Mouse (Mus musculus): ENCODE measurements at regions not wholly inside any gene's neighbourhood (a gene's known extent, or its start where the extent isn't known, plus 50 kb on each side); places are given as distances from the start of the nearest gene placed in this dataset.

- DNase-seq = no peak
Measured at GRCm38 (mm10) chr14:118422351-118423001, 155.7 kb downstream of the Gm9376 start.

- no peak for DNase-seq
Measured at GRCm38 (mm10) chr14:118423269-118423668, 156.5 kb downstream of the Gm9376 start.

GRCm38 (mm10) chr14:118426562-118426961, 159.8 kb downstream of the Gm9376 start:
- DNase-seq = no peak

- DNase-seq = no peak
Measured at GRCm38 (mm10) chr14:118430286-118430685, 163.5 kb downstream of the Gm9376 start.

GRCm38 (mm10) chr14:118430740-118431139, 164.0 kb downstream of the Gm9376 start:
- DNase-seq = no peak

- no peak for DNase-seq
Measured at GRCm38 (mm10) chr14:118431241-118431882, 164.6 kb downstream of the Gm9376 start.
